Mouse (Mus musculus) bone marrow macrophage, adult 2 months (primary cell): ENCODE measurements around the gene Cdc7.

Experiments
- CTCF ChIP-seq: IDR thresholded peaks from 2 replicates; pipeline ENCODE4 v1.5.1; 2012; ENCODE audit warnings: low read depth, mild to moderate bottlenecking, low read length, moderate library complexity
- POLR2A ChIP-seq: IDR thresholded peaks from 2 replicates; pipeline ENCODE4 v1.6.1; 2012; ENCODE audit warnings: mild to moderate bottlenecking, low read depth, low read length, borderline replicate concordance

- TF ChIP-seq POLR2A (no peak), CTCF (no peak)
Measured at GRCm38 (mm10) chr5:106960451-106960850, 3.7 kb upstream of the Cdc7 start.
